9 mouse cellular contexts compared by ENCODE assay signal in genomic region chr3:126575927-126576326, GRCm38 (mm10). TPM values are rescaled to one million over a fixed set of nuclear protein-coding genes. Genes with fewer than 3 reads are reported as not detected.
DNase-seq lines count a peak whose midpoint lies in the region; ATAC-seq and TF ChIP-seq lines count a peak whose summit lies in the region.
"Had no signal": no experiment of that assay in that cellular context is flagged by ENCODE, and none has a peak within 500 bp of the region (broad histone marks: within the 10 kb centered on the region; RNA-seq: fewer than 3 reads in every experiment).

No protein-coding gene starts in this region.

- no peaks in the 10 kb centered on the region for H3K9me3 ChIP-seq in heart, embryonic 11.5 days (replicated peaks; ENCODE audit: control insufficient read depth, low read length)
- H3K9me3 ChIP-seq: hindbrain, embryonic 15.5 days had no signal

- H3K36me3 ChIP-seq in heart, adult 2 months (ENCODE audit: control insufficient read depth, insufficient read depth, low read length) = no peaks in the 10 kb centered on the region
- H3K36me3 ChIP-seq in heart, embryonic 11.5 days (ENCODE audit: control insufficient read depth, insufficient read depth, low read length) = no peaks in the 10 kb centered on the region
- H3K36me3 ChIP-seq: hindbrain, embryonic 15.5 days had no signal

- 63% methylated on average over 2 of the region's 2 CpGs for WGBS in heart, adult 2 months
- 40% methylated on average over 2 of the region's 2 CpGs for WGBS in heart, embryonic 11.5 days (ENCODE audit: insufficient replicate concordance)

- TF ChIP-seq POLR2A in heart, adult 2 months (IDR thresholded peaks at IDR 0.05; ENCODE audit: insufficient read depth, low read depth, low read length) = no peak

- H3K27ac ChIP-seq in heart, adult 2 months = no peak overlapping the region
- no peak overlapping the region for H3K27ac ChIP-seq in heart, embryonic 11.5 days (ENCODE audit: low read depth, low read length)
- H3K27ac ChIP-seq: hindbrain, embryonic 15.5 days had no signal

- H3K4me1 ChIP-seq in heart, adult 2 months (ENCODE audit: control insufficient read depth, insufficient read depth, low read length) = no peaks in the 10 kb centered on the region
- no peaks in the 10 kb centered on the region for H3K4me1 ChIP-seq in heart, embryonic 11.5 days (ENCODE audit: control insufficient read depth, insufficient read depth, low read length)
- H3K4me1 ChIP-seq: hindbrain, embryonic 15.5 days had no signal

- peak; percentile 74 for TF ChIP-seq CTCF in heart, adult 2 months (IDR thresholded peaks at IDR 0.05)

- H3K79me2 ChIP-seq in heart, adult 2 months (replicated peaks; ENCODE audit: control insufficient read depth, insufficient read depth, low read length) = no peaks in the 10 kb centered on the region

- no peak overlapping the region for H3K4me2 ChIP-seq in heart, embryonic 11.5 days
- H3K4me2 ChIP-seq: hindbrain, embryonic 15.5 days had no signal

- no peak for DNase-seq in heart, adult 2 months
- DNase-seq in A20 (ENCODE audit: low read depth, low spot score) (peak; percentile 24), MN1 (ENCODE audit: low spot score) (no peak)
- DNase-seq in T-cell, adult 2 months (ENCODE audit: low spot score) = peak; percentile 16
- peak; percentile 4 for DNase-seq in lung, postnatal 10 days
- DNase-seq in heart, adult 8-10 months (ENCODE audit: low spot score) = no peak

- ATAC-seq in heart, embryonic 11.5 days (replicated peaks; ENCODE audit: insufficient number of reproducible peaks, low FRiP score, low TSS enrichment) = no peak
- no peak for ATAC-seq in cerebellum, adult (ENCODE audit: insufficient number of reproducible peaks, low FRiP score, low TSS enrichment)

- intact Hi-C loops in heart, adult 2 months (cut with DNase I) = loop anchor here (5.0 kb wide), 2 partner anchors 196 to 326 kb away; no protein-coding TSS in a partner anchor

- TF ChIP-seq EP300 in heart, adult 2 months (IDR thresholded peaks at IDR 0.05; ENCODE audit: insufficient read depth, low read depth, low read length) = no peak

- H3K4me3 ChIP-seq in heart, adult 2 months = no peak overlapping the region
- no peak overlapping the region for H3K4me3 ChIP-seq in heart, embryonic 11.5 days (ENCODE audit: low read depth, low read length)
- H3K4me3 ChIP-seq: hindbrain, embryonic 15.5 days had no signal

- no peaks in the 10 kb centered on the region for H3K27me3 ChIP-seq in heart, adult 2 months (ENCODE audit: control insufficient read depth, insufficient read depth, low read length)
- no peaks in the 10 kb centered on the region for H3K27me3 ChIP-seq in heart, embryonic 11.5 days (ENCODE audit: control insufficient read depth, insufficient read depth, low read length)
- H3K27me3 ChIP-seq: hindbrain, embryonic 15.5 days had no signal

- H3K9ac ChIP-seq in heart, adult 2 months (ENCODE audit: low read depth, low read length) = no peak overlapping the region
- no peak overlapping the region for H3K9ac ChIP-seq in heart, embryonic 11.5 days (ENCODE audit: low read depth, low read length)
- H3K9ac ChIP-seq: hindbrain, embryonic 15.5 days had no signal

RNA-seq across cellular contexts. Expression of gene Camk2d, which starts 20.2 kb away (rescaled TPM):
- total RNA-seq in heart, adult 2 months (2021) = 100 to 1,000 TPM; 131 to 133 TPM
- polyA plus RNA-seq in heart, adult 2 months (2012; rRNA removed) = 135 and 218 TPM in 2 replicates
- polyA plus RNA-seq in heart, embryonic 11.5 days (2014; fragmentation: Nextera tagmentation; extraction: Ambion mirVana) = 106 and 114 TPM in 2 replicates
- total RNA-seq in heart, adult 8-10 months (2022) = 100 to 1,000 TPM; 135 to 156 (median 140) TPM

Comparison
In these comparisons a context has a peak if more than half of its experiments do, and no peak if none do; other contexts are left out.
1. DNase-seq: peak in A20 (single experiment), T-cell, adult 2 months (single experiment) and lung, postnatal 10 days (single experiment); none in heart, adult 2 months (0 of 2), MN1 (single experiment) and heart, adult 8-10 months (single experiment).